Mouse (Mus musculus): ENCODE results near the gene Slc28a2. TPM values are rescaled to one million over a fixed set of nuclear protein-coding genes. Genes with fewer than 3 reads are reported as not detected.

The Slc28a2 gene
- polyA plus RNA-seq (2015; fragmentation: Illumina TruSeq; extraction: RNeasy Lipid Tissue Mini Kit (QIAGEN cat#74804); ENCODE audit: insufficient read depth, low read depth, low replicate concordance): 2.8 TPM

DNA sequence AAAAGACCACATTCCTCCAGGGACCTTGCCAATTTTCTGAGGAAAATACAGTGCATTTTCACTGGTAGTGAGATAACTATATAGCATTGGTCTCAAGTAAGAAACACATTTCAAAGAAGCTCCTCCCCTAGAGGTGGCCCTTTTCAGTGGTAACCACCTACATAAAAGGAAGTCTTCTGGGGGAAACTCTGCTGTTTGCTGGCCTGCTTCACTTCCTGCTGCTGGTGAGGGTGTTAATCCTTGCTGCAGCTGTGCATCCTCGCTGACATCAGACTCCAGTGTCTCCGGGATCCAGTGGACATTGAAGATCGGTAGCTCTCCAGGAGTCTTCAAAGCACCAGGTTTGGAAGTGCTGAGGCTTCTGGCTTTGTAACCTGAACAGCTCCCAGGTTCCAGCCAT, at the start of gene Slc28a2:
Gene Slc28a2, plus strand, starts transcription at position 278 of the 400 bp plus-strand sequence.

DNA sequence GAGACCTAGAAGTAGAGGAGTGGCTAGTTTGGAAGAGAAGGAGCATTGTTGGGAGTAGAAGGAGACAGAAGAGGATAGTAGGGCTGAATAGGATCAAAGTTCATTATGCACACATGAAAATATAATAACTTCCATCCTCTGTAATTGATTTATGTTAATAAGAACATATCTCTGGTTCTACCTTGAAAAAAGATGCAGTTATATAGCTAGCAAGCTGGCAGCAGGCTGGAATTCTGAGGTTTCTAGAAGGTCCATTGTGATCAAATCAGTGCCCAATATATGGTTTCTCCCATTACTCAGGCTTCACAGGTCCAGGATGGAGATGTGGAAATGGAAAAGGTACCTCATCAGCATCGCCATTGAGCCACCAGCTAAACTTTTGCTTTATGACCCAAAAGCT, 58.4 kb downstream of the Slc28a2 start, which contains the start of gene Gm14085:
Gene Gm14085, plus strand, starts transcription at position 301 of the 400 bp plus-strand sequence.

Other genes starting within 250 kb of the Slc28a2 start
- not detected for gene Patl2, start 240.3 kb upstream of the Slc28a2 start, polyA plus RNA-seq (2015; fragmentation: Illumina TruSeq; extraction: RNeasy Lipid Tissue Mini Kit (QIAGEN cat#74804); ENCODE audit: insufficient read depth, low read depth, low replicate concordance)
- not detected for gene Terb2, start 240.2 kb upstream of the Slc28a2 start, polyA plus RNA-seq (2015; fragmentation: Illumina TruSeq; extraction: RNeasy Lipid Tissue Mini Kit (QIAGEN cat#74804); ENCODE audit: insufficient read depth, low read depth, low replicate concordance)
- gene Sord, start 191.7 kb upstream of the Slc28a2 start, polyA plus RNA-seq (2015; fragmentation: Illumina TruSeq; extraction: RNeasy Lipid Tissue Mini Kit (QIAGEN cat#74804); ENCODE audit: insufficient read depth, low read depth, low replicate concordance): 15.0 TPM
- gene Duox2, start 128.0 kb upstream of the Slc28a2 start, polyA plus RNA-seq (2015; fragmentation: Illumina TruSeq; extraction: RNeasy Lipid Tissue Mini Kit (QIAGEN cat#74804); ENCODE audit: insufficient read depth, low read depth, low replicate concordance): 1.1 TPM
- gene Duoxa2, start 127.6 kb upstream of the Slc28a2 start, polyA plus RNA-seq (2015; fragmentation: Illumina TruSeq; extraction: RNeasy Lipid Tissue Mini Kit (QIAGEN cat#74804); ENCODE audit: insufficient read depth, low read depth, low replicate concordance): not detected
- not detected for gene Duoxa1, start 112.7 kb upstream of the Slc28a2 start, polyA plus RNA-seq (2015; fragmentation: Illumina TruSeq; extraction: RNeasy Lipid Tissue Mini Kit (QIAGEN cat#74804); ENCODE audit: insufficient read depth, low read depth, low replicate concordance)
- gene Duox1, start 110.8 kb upstream of the Slc28a2 start, polyA plus RNA-seq (2015; fragmentation: Illumina TruSeq; extraction: RNeasy Lipid Tissue Mini Kit (QIAGEN cat#74804); ENCODE audit: insufficient read depth, low read depth, low replicate concordance): not detected
- gene Shf, start 57.3 kb upstream of the Slc28a2 start, polyA plus RNA-seq (2015; fragmentation: Illumina TruSeq; extraction: RNeasy Lipid Tissue Mini Kit (QIAGEN cat#74804); ENCODE audit: insufficient read depth, low read depth, low replicate concordance): 2.8 TPM
- not detected for gene Gm14085, start 58.5 kb downstream of the Slc28a2 start, polyA plus RNA-seq (2015; fragmentation: Illumina TruSeq; extraction: RNeasy Lipid Tissue Mini Kit (QIAGEN cat#74804); ENCODE audit: insufficient read depth, low read depth, low replicate concordance)
- 112 TPM for gene Gatm, start 184.8 kb downstream of the Slc28a2 start, polyA plus RNA-seq (2015; fragmentation: Illumina TruSeq; extraction: RNeasy Lipid Tissue Mini Kit (QIAGEN cat#74804); ENCODE audit: insufficient read depth, low read depth, low replicate concordance)
- not detected for gene AA467197, start 210.5 kb downstream of the Slc28a2 start, polyA plus RNA-seq (2015; fragmentation: Illumina TruSeq; extraction: RNeasy Lipid Tissue Mini Kit (QIAGEN cat#74804); ENCODE audit: insufficient read depth, low read depth, low replicate concordance)